Mouse (Mus musculus) embryonic facial prominence, embryonic 11.5 days (tissue): ENCODE results near the gene Wdr5. TPM values are rescaled to one million over a fixed set of nuclear protein-coding genes. Genes with fewer than 3 reads are reported as not detected.
"Not testable (repeated sequence)": the region's sequence is repeated elsewhere in the genome, so short reads cannot be mapped to it uniquely, and the experiment has no call there.

Experiments used
- ATAC-seq: fragments of 200-750 bp; cut with Nextera tagmentation; replicated peaks from 2 replicates; pipeline ENCODE4 v1.8.0; 2017; ENCODE audit warnings: low read depth; ENCODE audit not compliant: insufficient number of reproducible peaks, low FRiP score, low TSS enrichment
- DNase-seq: peaks from one replicate; pipeline ENCODE4 v3.0.0-alpha.2; 2015; ENCODE audit warnings: low spot score
- H3K27ac ChIP-seq: fragments of 300-500 bp; sonication (generic); replicated peaks from 2 replicates; pipeline ENCODE4 v1.5.1; 2014; ENCODE audit warnings: mild to moderate bottlenecking, low read depth, low read length, control low read depth
- H3K27me3 ChIP-seq: fragments of 300-500 bp; sonication (generic); 2 replicates; pipeline ENCODE4 v1.6.1; 2014; ENCODE audit warnings: mild to moderate bottlenecking, low read length, moderate library complexity, mixed read lengths; ENCODE audit not compliant: control insufficient read depth, insufficient read depth
- H3K36me3 ChIP-seq: fragments of 300-500 bp; sonication (generic); replicated peaks from 2 replicates; pipeline ENCODE4 v1.6.1; 2014; ENCODE audit warnings: low read depth, mild to moderate bottlenecking, low read length, moderate library complexity, mixed read lengths; ENCODE audit not compliant: control insufficient read depth, insufficient read depth
- H3K4me1 ChIP-seq: fragments of 300-500 bp; sonication (generic); 2 replicates; pipeline ENCODE4 v1.6.1; 2014; ENCODE audit warnings: low read length, mixed read lengths; ENCODE audit not compliant: control insufficient read depth, insufficient read depth
- H3K4me2 ChIP-seq: fragments of 300-500 bp; sonication (generic); 2 replicates; pipeline ENCODE4 v1.6.1; 2014; ENCODE audit warnings: low read depth, mild to moderate bottlenecking, control low read depth, low read length, moderate library complexity
- H3K4me3 ChIP-seq: fragments of 300-500 bp; sonication (generic); 2 replicates; pipeline ENCODE4 v1.5.1; 2014; ENCODE audit warnings: low read depth, low read length, control low read depth
- H3K9ac ChIP-seq: fragments of 300-500 bp; sonication (generic); replicated peaks from 2 replicates; pipeline ENCODE4 v1.6.1; 2014; ENCODE audit warnings: mild to moderate bottlenecking, control low read depth, low read length
- H3K9me3 ChIP-seq: fragments of 300-500 bp; sonication (generic); replicated peaks from 2 replicates; pipeline ENCODE4 v1.6.1; 2016; ENCODE audit warnings: mild to moderate bottlenecking, low read length, inconsistent platforms, mixed read lengths; ENCODE audit not compliant: control insufficient read depth
- WGBS: fragments of 180-500 bp; shearing (Covaris S2); extraction: QIAGEN DNeasy Blood & Tissue Kit; methylation state at CpG from one replicate; pipeline ENCODE4 v1.1.7; 2014; 5-methylcytosine and 5-hydroxymethylcytosine counted together
- polyA plus RNA-seq: library from polyadenylated mRNA; unstranded; fragments of >200 nt; fragmentation: Nextera tagmentation; extraction: Ambion mirVana; gene quantifications from 2 replicates; pipeline ENCODE4 v1.2.1, GENCODE M21; 2014

Wdr5 gene
- polyA plus RNA-seq, 1 experiment from 2014 or later, result 65.5 TPM

- Histone ChIP-seq H3K4me1 (no peaks in the 10 kb centered on the region), H3K4me2 (no peak overlapping the region), H3K36me3 (no peaks in the 10 kb centered on the region), H3K27me3 (no peaks in the 10 kb centered on the region), H3K4me3 (no peak overlapping the region), H3K9ac (no peak overlapping the region), H3K9me3 (no peaks in the 10 kb centered on the region), H3K27ac (no peak overlapping the region)
- no peak for ATAC-seq
- WGBS, result 77% methylated on average over 3 of the region's 4 CpGs
- no peak for DNase-seq
These were observed 27.5 kb upstream of the Wdr5 start for GRCm38 (mm10) chr2:27487336-27488049.

DNA sequence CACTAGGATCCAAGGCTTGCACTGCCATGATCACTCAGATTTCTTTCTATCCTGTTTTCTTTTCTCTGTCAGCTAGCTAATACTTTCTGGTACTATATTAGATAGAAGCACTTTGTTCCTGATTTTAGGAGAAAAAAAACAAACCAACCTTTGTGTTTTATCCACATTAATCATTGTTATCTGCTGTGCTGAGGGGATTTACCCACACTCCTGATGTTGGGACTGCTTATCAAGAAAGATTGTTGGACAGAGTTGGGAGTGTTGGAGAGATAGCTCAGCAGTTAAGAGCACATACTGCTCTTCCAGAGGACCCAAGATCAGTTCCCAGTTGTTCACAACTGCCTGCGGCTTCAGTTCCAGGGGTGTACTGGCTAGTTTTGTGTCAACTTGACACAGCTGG is 26.6 kb upstream of the Wdr5 start:
- no peak overlapping the region for H3K4me2 ChIP-seq
- no peak overlapping the region for H3K4me3 ChIP-seq
- no peaks in the 10 kb centered on the region for H3K36me3 ChIP-seq
- H3K9me3 ChIP-seq, result no peaks in the 10 kb centered on the region
- no peaks in the 10 kb centered on the region for H3K27me3 ChIP-seq
- WGBS, result 97% methylated on average over 1 of the region's 1 CpGs
- ATAC-seq (no peak), DNase-seq (no peak)
- H3K27ac ChIP-seq, result no peak overlapping the region
- H3K4me1 ChIP-seq, result no peaks in the 10 kb centered on the region
- no peak overlapping the region for H3K9ac ChIP-seq

GRCm38 (mm10) chr2:27490939-27491338 is 24.0 kb upstream of the Wdr5 start:
- H3K27ac ChIP-seq, result no peak overlapping the region
- H3K4me2 ChIP-seq, result no peak overlapping the region

DNA sequence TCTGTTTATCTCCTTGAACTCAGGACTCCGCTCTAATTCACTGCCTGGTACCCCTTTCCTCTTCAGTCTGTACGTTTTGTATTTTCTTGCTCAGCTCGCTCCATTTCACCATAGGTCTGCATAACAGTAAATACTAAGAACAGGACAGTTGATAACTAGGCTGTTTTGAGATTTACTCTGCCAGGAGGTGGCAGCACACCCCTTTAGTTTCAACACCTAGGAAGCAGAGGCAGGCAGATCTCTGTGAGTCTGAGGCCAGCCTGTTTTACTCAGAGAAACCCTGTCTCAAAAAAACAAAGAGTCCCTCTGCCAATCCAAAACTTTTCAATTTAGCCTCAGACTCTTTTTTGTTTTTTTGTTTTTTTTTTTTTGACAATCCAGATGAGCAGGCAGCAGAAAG is 21.0 kb upstream of the Wdr5 start:
- Histone ChIP-seq H3K27me3 (no peaks in the 10 kb centered on the region), H3K4me2 (no peak overlapping the region), H3K4me1 (no peaks in the 10 kb centered on the region), H3K27ac (no peak overlapping the region), H3K4me3 (no peak overlapping the region), H3K36me3 (no peaks in the 10 kb centered on the region), H3K9me3 (no peaks in the 10 kb centered on the region), H3K9ac (no peak overlapping the region)
- DNase-seq (no peak), ATAC-seq (no peak)
- 96% methylated on average over 3 of the region's 3 CpGs for WGBS

More at GRCm38 (mm10) chr2:27490939-27491338, 24.0 kb upstream of the Wdr5 start:
- Histone ChIP-seq H3K36me3 (no peaks in the 10 kb centered on the region), H3K27me3 (no peaks in the 10 kb centered on the region), H3K9me3 (no peaks in the 10 kb centered on the region), H3K4me3 (no peak overlapping the region), H3K4me1 (no peaks in the 10 kb centered on the region), H3K9ac (no peak overlapping the region)
- no peak for DNase-seq
- ATAC-seq, result no peak
- 82% methylated on average over 2 of the region's 2 CpGs for whole genome bisulfite sequencing

DNA sequence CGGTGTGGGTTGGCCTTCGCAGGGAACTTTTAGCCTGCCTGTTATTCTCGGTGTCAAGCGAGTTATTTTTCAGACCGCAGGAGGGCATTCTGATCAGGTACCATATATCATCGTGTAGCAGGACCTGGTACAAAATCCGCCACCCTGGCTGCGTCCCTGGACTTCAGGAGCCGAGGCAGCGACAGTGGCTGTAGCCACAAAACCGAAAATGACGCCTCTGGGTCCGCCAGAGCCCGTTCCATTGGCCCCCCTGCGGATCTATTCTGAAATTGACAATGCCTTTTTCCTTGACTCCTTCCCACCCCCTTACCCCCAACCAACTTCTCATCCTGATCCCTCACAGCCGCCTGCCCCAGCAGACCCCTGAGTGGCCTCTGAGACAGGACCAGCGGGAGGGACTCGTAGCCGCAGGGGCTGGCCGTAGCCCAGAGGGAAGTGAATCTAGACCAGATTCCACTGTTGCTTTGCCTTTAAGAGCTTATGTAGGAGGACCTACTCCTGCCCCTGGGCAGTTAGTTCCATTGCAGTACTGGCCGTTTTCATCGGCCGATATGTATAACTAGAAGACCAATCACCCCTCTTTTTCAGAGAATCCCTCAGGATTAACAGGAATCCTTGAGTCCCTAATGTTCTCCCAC is 18.4 kb upstream of the Wdr5 start:
- Histone ChIP-seq H3K27ac (no peak overlapping the region), H3K9ac (peak overlapping the region; percentile 34; the same call in 1 of the 2 replicates), H3K4me2 (peak overlapping the region; percentile 53), H3K9me3 (no peaks in the 10 kb centered on the region), H3K36me3 (no peaks in the 10 kb centered on the region), H3K4me1 (no peaks in the 10 kb centered on the region), H3K27me3 (no peaks in the 10 kb centered on the region), H3K4me3 (peak overlapping the region; percentile 21)
- WGBS, result 35% methylated on average over 23 of the region's 23 CpGs
- DNase-seq (peak; percentile 73), ATAC-seq (no peak)

GRCm38 (mm10) chr2:27504113-27504885 is 10.7 kb upstream of the Wdr5 start:
- no peak for ATAC-seq
- no peak for DNase-seq
- H3K4me1 ChIP-seq, result 0 out of 2 replicates have a peak, but pooled peaks cover 3% of the 10 kb centered on the region
- no peak overlapping the region for H3K4me2 ChIP-seq
- no peak overlapping the region for H3K4me3 ChIP-seq
- no peaks in the 10 kb centered on the region for H3K27me3 ChIP-seq
- 49% methylated on average over 7 of the region's 7 CpGs for WGBS
- no peak overlapping the region for H3K9ac ChIP-seq
- no peaks in the 10 kb centered on the region for H3K9me3 ChIP-seq
- H3K36me3 ChIP-seq, result no peaks in the 10 kb centered on the region
- 0 out of 2 replicates have a peak overlapping the region, but pooled peaks have one; percentile 20 for H3K27ac ChIP-seq

- ATAC-seq, result peak; percentile 74
- Histone ChIP-seq H3K9me3 (no peaks in the 10 kb centered on the region), H3K36me3 (no peaks in the 10 kb centered on the region), H3K4me2 (no peak overlapping the region), H3K4me3 (no peak overlapping the region), H3K27me3 (no peaks in the 10 kb centered on the region), H3K27ac (no peak overlapping the region), H3K9ac (no peak overlapping the region), H3K4me1 (0 out of 2 replicates have a peak, but pooled peaks cover 3% of the 10 kb centered on the region)
- 6% methylated on average over 6 of the region's 6 CpGs for WGBS
- DNase-seq, result peak; percentile 77
These were observed 9.4 kb upstream of the Wdr5 start for GRCm38 (mm10) chr2:27505539-27505938.

- H3K4me2 ChIP-seq, H3K4me1 ChIP-seq, DNase-seq, H3K9me3 ChIP-seq, H3K4me3 ChIP-seq, H3K27me3 ChIP-seq, H3K9ac ChIP-seq, H3K36me3 ChIP-seq, ATAC-seq, H3K27ac ChIP-seq: not testable (repeated sequence)
- WGBS, result 90% methylated on average over 4 of the region's 4 CpGs
These were observed 8.3 kb upstream of the Wdr5 start for GRCm38 (mm10) chr2:27506658-27507057.
